Mouse (Mus musculus): ENCODE measurements at regions not wholly inside any gene's neighbourhood (a gene's known extent, or its start where the extent isn't known, plus 50 kb on each side); places are given as distances from the start of the nearest gene placed in this dataset.

GRCm38 (mm10) chr2:71616526-71616925 lies 70.0 kb upstream of the Dlx2 start:
- 80% methylated on average over 5 of the region's 5 CpGs for WGBS
- H3K9me3 ChIP-seq (replicated peaks; ENCODE audit: control insufficient read depth, low read length, poor library complexity, severe bottlenecking) = no peaks in the 10 kb centered on the region
- peaks cover 15% of the 10 kb centered on the region for H3K4me1 ChIP-seq (ENCODE audit: control insufficient read depth, insufficient read depth, low read length)
- no peak for ATAC-seq
- no peak overlapping the region for H3K9ac ChIP-seq (ENCODE audit: low read depth, low read length)
- H3K4me2 ChIP-seq (ENCODE audit: low read length) = no peak overlapping the region
- no peak overlapping the region for H3K4me3 ChIP-seq (ENCODE audit: low read depth, low read length)
- no peak overlapping the region for H3K27ac ChIP-seq (ENCODE audit: low read length)
- H3K27me3 ChIP-seq (ENCODE audit: control insufficient read depth, insufficient read depth, low read depth, low read length) = no peaks in the 10 kb centered on the region
- H3K36me3 ChIP-seq (ENCODE audit: control insufficient read depth, insufficient read depth, low read length) = no peaks in the 10 kb centered on the region

GRCm38 (mm10) chr2:71621458-71621857 lies 74.9 kb upstream of the Dlx2 start:
- no peak overlapping the region for H3K9ac ChIP-seq (ENCODE audit: low read depth, low read length)
- ATAC-seq = no peak
- no peaks in the 10 kb centered on the region for H3K9me3 ChIP-seq (replicated peaks; ENCODE audit: control insufficient read depth, low read length, poor library complexity, severe bottlenecking)
- no peaks in the 10 kb centered on the region for H3K36me3 ChIP-seq (ENCODE audit: control insufficient read depth, insufficient read depth, low read length)
- H3K4me1 ChIP-seq (ENCODE audit: control insufficient read depth, insufficient read depth, low read length) = peaks cover 6% of the 10 kb centered on the region
- H3K4me3 ChIP-seq (ENCODE audit: low read depth, low read length) = no peak overlapping the region
- H3K27me3 ChIP-seq (ENCODE audit: control insufficient read depth, insufficient read depth, low read depth, low read length) = no peaks in the 10 kb centered on the region
- 94% methylated on average over 2 of the region's 2 CpGs for WGBS
- no peak overlapping the region for H3K4me2 ChIP-seq (ENCODE audit: low read length)
- H3K27ac ChIP-seq (ENCODE audit: low read length) = no peak overlapping the region

GRCm38 (mm10) chr2:71622532-71623099 lies 76.1 kb upstream of the Dlx2 start:
- no peak overlapping the region for H3K9ac ChIP-seq (ENCODE audit: low read depth, low read length)
- no peak overlapping the region for H3K27ac ChIP-seq (ENCODE audit: low read length)
- H3K36me3 ChIP-seq (ENCODE audit: control insufficient read depth, insufficient read depth, low read length) = no peaks in the 10 kb centered on the region
- no peak overlapping the region for H3K4me2 ChIP-seq (ENCODE audit: low read length)
- peaks cover 17% of the 10 kb centered on the region for H3K4me1 ChIP-seq (ENCODE audit: control insufficient read depth, insufficient read depth, low read length)
- WGBS = 82% methylated on average over 9 of the region's 9 CpGs
- ATAC-seq = no peak
- no peaks in the 10 kb centered on the region for H3K27me3 ChIP-seq (ENCODE audit: control insufficient read depth, insufficient read depth, low read depth, low read length)
- no peaks in the 10 kb centered on the region for H3K9me3 ChIP-seq (replicated peaks; ENCODE audit: control insufficient read depth, low read length, poor library complexity, severe bottlenecking)
- H3K4me3 ChIP-seq (ENCODE audit: low read depth, low read length) = no peak overlapping the region

- Histone ChIP-seq H3K4me1 (ENCODE audit: control insufficient read depth, insufficient read depth, low read length) (peaks cover 17% of the 10 kb centered on the region), H3K27me3 (ENCODE audit: control insufficient read depth, insufficient read depth, low read depth, low read length) (no peaks in the 10 kb centered on the region), H3K4me3 (ENCODE audit: low read depth, low read length) (no peak overlapping the region), H3K9ac (ENCODE audit: low read depth, low read length) (no peak overlapping the region), H3K27ac (ENCODE audit: low read length) (no peak overlapping the region), H3K4me2 (ENCODE audit: low read length) (no peak overlapping the region), H3K36me3 (ENCODE audit: control insufficient read depth, insufficient read depth, low read length) (no peaks in the 10 kb centered on the region), H3K9me3 (replicated peaks; ENCODE audit: control insufficient read depth, low read length, poor library complexity, severe bottlenecking) (no peaks in the 10 kb centered on the region)
- no peak for ATAC-seq
- WGBS = 92% methylated on average over 2 of the region's 2 CpGs
Measured at GRCm38 (mm10) chr2:71623134-71623533, 76.6 kb upstream of the Dlx2 start.

- Histone ChIP-seq H3K4me1 (ENCODE audit: control insufficient read depth, insufficient read depth, low read length) (peaks cover 33% of the 10 kb centered on the region), H3K27ac (ENCODE audit: low read length) (peak overlapping the region; percentile 29; the same call in 1 of the 2 replicates), H3K36me3 (ENCODE audit: control insufficient read depth, insufficient read depth, low read length) (no peaks in the 10 kb centered on the region), H3K4me3 (ENCODE audit: low read depth, low read length) (no peak overlapping the region), H3K4me2 (ENCODE audit: low read length) (no peak overlapping the region), H3K9me3 (replicated peaks; ENCODE audit: control insufficient read depth, low read length, poor library complexity, severe bottlenecking) (no peaks in the 10 kb centered on the region), H3K9ac (ENCODE audit: low read depth, low read length) (no peak overlapping the region), H3K27me3 (ENCODE audit: control insufficient read depth, insufficient read depth, low read depth, low read length) (no peaks in the 10 kb centered on the region)
- 36% methylated on average over 7 of the region's 7 CpGs for WGBS
- ATAC-seq = no peak
Measured at GRCm38 (mm10) chr2:71625298-71625902, 78.8 kb upstream of the Dlx2 start.

GRCm38 (mm10) chr2:71626404-71626803 lies 79.8 kb upstream of the Dlx2 start:
- Histone ChIP-seq H3K4me2 (ENCODE audit: low read length) (no peak overlapping the region), H3K27me3 (ENCODE audit: control insufficient read depth, insufficient read depth, low read depth, low read length) (no peaks in the 10 kb centered on the region), H3K27ac (ENCODE audit: low read length) (peak overlapping the region; percentile 70; the same call in 1 of the 2 replicates), H3K9me3 (replicated peaks; ENCODE audit: control insufficient read depth, low read length, poor library complexity, severe bottlenecking) (no peaks in the 10 kb centered on the region), H3K4me3 (ENCODE audit: low read depth, low read length) (no peak overlapping the region), H3K4me1 (ENCODE audit: control insufficient read depth, insufficient read depth, low read length) (peaks cover 33% of the 10 kb centered on the region), H3K36me3 (ENCODE audit: control insufficient read depth, insufficient read depth, low read length) (no peaks in the 10 kb centered on the region), H3K9ac (ENCODE audit: low read depth, low read length) (no peak overlapping the region)
- ATAC-seq = no peak
- 61% methylated on average over 12 of the region's 12 CpGs for WGBS

GRCm38 (mm10) chr2:71627097-71627755 lies 80.7 kb upstream of the Dlx2 start:
- no peaks in the 10 kb centered on the region for H3K27me3 ChIP-seq (ENCODE audit: control insufficient read depth, insufficient read depth, low read depth, low read length)
- peak overlapping the region; percentile 36; the same call in 1 of the 2 replicates for H3K9ac ChIP-seq (ENCODE audit: low read depth, low read length)
- WGBS = 25% methylated on average over 14 of the region's 14 CpGs
- no peaks in the 10 kb centered on the region for H3K36me3 ChIP-seq (ENCODE audit: control insufficient read depth, insufficient read depth, low read length)
- ATAC-seq = peak; percentile 70
- peaks cover 33% of the 10 kb centered on the region for H3K4me1 ChIP-seq (ENCODE audit: control insufficient read depth, insufficient read depth, low read length)
- no peak overlapping the region for H3K4me3 ChIP-seq (ENCODE audit: low read depth, low read length)
- H3K27ac ChIP-seq (ENCODE audit: low read length) = peak overlapping the region; percentile 70
- H3K4me2 ChIP-seq (ENCODE audit: low read length) = peak overlapping the region; percentile 40
- H3K9me3 ChIP-seq (replicated peaks; ENCODE audit: control insufficient read depth, low read length, poor library complexity, severe bottlenecking) = no peaks in the 10 kb centered on the region

GRCm38 (mm10) chr2:71628821-71629220 lies 82.3 kb upstream of the Dlx2 start:
- ATAC-seq = no peak
- Histone ChIP-seq H3K9me3 (replicated peaks; ENCODE audit: control insufficient read depth, low read length, poor library complexity, severe bottlenecking) (no peaks in the 10 kb centered on the region), H3K27ac (ENCODE audit: low read length) (peak overlapping the region; percentile 71), H3K9ac (ENCODE audit: low read depth, low read length) (peak overlapping the region; percentile 71; the same call in 1 of the 2 replicates), H3K36me3 (ENCODE audit: control insufficient read depth, insufficient read depth, low read length) (no peaks in the 10 kb centered on the region), H3K4me3 (ENCODE audit: low read depth, low read length) (no peak overlapping the region), H3K4me1 (ENCODE audit: control insufficient read depth, insufficient read depth, low read length) (peaks cover 33% of the 10 kb centered on the region), H3K4me2 (ENCODE audit: low read length) (peak overlapping the region; percentile 77), H3K27me3 (ENCODE audit: control insufficient read depth, insufficient read depth, low read depth, low read length) (no peaks in the 10 kb centered on the region)
- WGBS = 12% methylated on average over 7 of the region's 7 CpGs
